Mouse (Mus musculus): ENCODE results near the gene Arhgef25.
"Not testable (repeated sequence)": the region's sequence is repeated elsewhere in the genome, so short reads cannot be mapped to it uniquely, and the experiment has no call there.

Arhgef25 gene

GRCm38 (mm10) chr10:127140971-127141370, 48.9 kb downstream of the Arhgef25 start:
- DNase-seq (ENCODE audit: low read depth, low spot score), result no peak

DNA sequence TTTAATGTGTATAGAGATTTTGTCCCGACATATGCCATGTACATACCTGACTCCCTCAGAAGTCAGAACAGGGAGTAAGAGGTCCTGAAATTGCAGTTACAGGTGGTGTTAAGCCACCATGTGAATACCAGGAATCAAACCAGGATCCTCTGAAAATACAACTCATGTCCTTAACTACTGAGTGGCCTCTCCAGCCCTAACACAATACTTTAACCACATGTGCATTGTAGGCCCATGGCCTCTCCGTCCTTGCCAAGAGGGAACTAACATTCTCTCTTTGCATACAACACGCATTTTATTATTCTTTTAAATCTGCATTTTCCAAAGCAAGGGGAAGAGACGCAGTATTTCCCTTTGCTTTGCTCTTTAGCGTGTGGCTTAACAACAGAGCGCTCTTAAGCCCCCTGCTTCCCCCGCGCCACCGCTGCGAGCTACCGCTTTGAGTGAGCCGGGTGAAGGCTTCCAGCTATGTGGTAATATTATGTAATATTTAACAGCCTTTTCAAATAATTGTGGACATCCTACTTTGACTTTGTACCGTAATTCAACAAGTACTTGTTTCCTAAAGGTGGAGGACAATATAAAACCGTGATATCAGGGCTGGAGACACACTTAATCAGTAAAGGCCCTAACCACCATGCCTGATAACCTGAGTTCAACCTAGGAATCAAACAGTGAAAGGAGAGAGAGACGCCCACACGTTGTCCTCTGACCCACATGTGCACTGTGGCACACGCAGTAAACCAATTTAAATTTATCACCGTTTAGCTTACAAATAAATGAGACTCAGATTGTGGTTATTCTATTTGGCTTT, 51.3 kb downstream of the Arhgef25 start:
- no peak for DNase-seq (ENCODE audit: low read depth, low spot score)

DNA sequence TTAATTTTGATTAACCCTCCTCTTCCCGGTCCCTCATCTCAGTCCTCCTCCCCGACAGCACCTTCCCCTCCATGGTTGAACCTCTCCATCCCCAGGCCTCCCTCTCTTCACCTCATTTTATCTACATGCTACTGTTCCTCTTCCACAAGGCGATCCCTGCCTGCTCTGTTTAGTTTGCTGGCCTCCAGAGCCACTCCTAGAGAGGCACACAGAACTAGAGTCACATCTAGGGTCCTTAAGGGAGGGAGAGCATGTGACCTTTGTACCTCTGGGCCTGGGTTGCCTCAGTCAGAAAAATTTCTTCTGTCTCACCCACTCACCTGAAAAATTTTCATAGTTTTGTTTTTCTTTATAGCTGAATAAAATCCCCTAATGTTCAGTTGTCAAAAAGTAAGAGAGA, 52.0 kb downstream of the Arhgef25 start:
- DNase-seq (ENCODE audit: low read depth, low spot score), result no peak

GRCm38 (mm10) chr10:127136510-127136909, 53.4 kb downstream of the Arhgef25 start:
- no peak for DNase-seq (ENCODE audit: low read depth, low spot score)

DNA sequence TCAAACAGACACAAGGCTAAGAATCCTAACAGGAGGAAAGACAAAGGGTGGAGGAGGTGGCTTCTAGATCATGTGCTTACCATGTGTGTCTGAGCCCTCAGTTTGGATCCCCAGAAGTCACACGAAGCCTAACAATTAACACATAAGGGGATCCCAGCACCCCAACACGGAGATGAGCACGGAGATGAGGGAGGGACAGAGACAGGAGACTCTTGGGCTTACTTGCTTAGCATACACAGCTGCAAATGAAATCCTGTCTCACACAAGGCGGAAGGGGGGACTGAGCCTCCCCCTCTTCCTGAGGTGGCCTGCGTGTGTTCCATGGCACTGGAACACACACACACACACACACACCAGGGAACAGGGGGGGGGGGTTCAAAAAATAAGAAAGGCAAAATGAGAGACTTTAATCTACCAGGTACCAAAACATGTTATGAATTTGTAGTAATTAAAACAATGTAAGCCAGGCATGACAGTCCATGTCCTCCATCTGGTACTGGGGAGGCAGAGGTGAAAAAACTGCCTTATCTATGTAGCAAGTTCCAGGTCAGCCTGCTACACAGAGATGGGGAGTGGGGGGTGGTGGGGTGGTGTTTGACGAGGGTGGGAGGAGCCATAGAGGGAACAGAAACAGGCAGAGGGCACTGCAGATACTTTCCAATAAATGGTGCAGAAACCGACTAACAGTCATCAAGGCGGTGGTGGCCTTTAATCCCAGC, 54.6 kb downstream of the Arhgef25 start:
- no peak for DNase-seq (ENCODE audit: low read depth, low spot score)

DNA sequence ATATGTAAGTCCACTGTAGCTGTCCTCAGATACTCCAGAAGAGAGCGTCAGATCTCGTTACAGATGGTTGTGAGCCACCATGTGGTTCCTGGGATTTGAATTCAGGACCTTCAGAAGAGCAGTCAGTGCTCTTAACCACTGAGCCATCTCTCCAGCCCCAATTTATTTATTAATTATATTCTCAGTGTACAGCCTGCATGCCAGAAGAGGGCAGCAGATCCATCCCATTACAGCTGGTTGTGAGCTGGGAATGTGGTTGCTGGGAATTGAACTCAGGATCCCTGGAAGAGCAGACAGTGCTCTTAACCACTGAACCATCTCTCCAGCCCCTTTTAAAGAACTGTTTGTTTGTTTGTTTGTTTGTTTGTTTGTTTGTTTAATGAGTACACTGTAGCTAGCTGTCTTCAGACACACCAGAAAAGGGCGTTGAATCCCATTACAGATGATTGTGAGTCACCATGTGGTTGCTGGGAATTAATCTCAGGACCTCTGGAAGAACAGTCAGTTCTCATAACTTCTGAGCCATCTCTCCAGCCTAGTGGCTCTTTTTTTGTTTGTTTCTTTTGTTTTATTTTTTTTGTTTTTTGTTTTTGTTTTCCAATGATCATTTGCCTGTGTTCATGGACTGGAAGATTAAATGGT, 55.4 kb downstream of the Arhgef25 start:
- DNase-seq (ENCODE audit: low read depth, low spot score), result not testable (repeated sequence)

All from forelimb bud, embryonic 11.5 days (tissue).